18 mouse cellular contexts compared by ENCODE assay signal in the genomic region with DNA sequence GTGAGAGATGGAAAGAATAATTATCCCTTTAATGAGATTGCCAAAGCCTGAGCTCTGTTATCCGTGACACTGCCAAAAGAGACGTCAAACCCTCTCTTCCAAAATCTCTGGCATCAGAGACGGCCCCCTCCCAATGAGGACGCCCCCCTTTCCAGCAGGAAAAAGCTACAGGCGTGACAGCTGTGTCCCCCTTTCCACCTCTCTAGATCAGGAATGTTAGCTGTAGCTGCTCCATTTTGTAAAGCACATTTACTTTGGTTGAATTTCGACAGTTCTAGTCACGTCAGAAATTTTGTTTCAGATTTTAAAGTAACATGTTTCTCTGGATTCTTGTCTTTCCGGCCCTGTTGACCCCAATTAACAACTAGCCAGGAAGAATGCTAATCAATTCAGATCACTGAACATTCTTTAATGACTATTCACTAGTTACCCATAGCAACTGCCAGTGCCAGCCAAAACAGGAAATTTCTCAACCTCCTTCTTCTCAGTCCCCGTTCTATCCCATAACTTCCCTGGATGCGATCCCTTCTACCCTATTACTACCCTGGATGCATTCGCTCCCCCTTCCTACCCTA.
A peak's percentile ranks its signal among the peaks of the same experiment; 100 is the strongest.
DNase-seq lines count a peak whose midpoint lies in the region; ATAC-seq lines count a peak whose summit lies in the region.
"Had no signal": no experiment of that assay in that cellular context is flagged by ENCODE, and none has a peak within 500 bp of the region (broad histone marks: within the 10 kb centered on the region; RNA-seq: fewer than 3 reads in every experiment).

No protein-coding gene starts in this region.

- no peak overlapping the region for H3K9ac ChIP-seq in forebrain, embryonic 14.5 days (ENCODE audit: low read length)
- H3K9ac ChIP-seq in hindbrain, embryonic 16.5 days (ENCODE audit: low read depth, low read length) = no peak overlapping the region
- H3K9ac ChIP-seq: embryonic facial prominence, embryonic 15.5 days; lung, embryonic 15.5 days had no signal

- H3K27ac ChIP-seq in forebrain, embryonic 14.5 days (ENCODE audit: low read depth, low read length) = peak overlapping the region; percentile 33; the same call in 1 of the 2 replicates
- H3K27ac ChIP-seq in hindbrain, embryonic 16.5 days (ENCODE audit: low read depth, low read length) = no peak overlapping the region; the same call in 1 of the 2 replicates
- H3K27ac ChIP-seq: embryonic facial prominence, embryonic 15.5 days; lung, embryonic 15.5 days had no signal

- intact Hi-C loops in left cerebral cortex, postnatal 4 days (cut with DNase I) = no loop called here

- H3K4me2 ChIP-seq in forebrain, embryonic 14.5 days (ENCODE audit: low read length) = peak overlapping the region; percentile 1; the same call in 1 of the 2 replicates
- H3K4me2 ChIP-seq in hindbrain, embryonic 16.5 days (ENCODE audit: low read length) = no peak overlapping the region
- H3K4me2 ChIP-seq: embryonic facial prominence, embryonic 15.5 days; heart, embryonic 11.5 days; lung, embryonic 15.5 days had no signal

- H3K4me3 ChIP-seq in forebrain, embryonic 14.5 days (ENCODE audit: low read depth, low read length) = no peak overlapping the region
- no peak overlapping the region for H3K4me3 ChIP-seq in hindbrain, embryonic 16.5 days (ENCODE audit: low read length)
- H3K4me3 ChIP-seq: embryonic facial prominence, embryonic 15.5 days; lung, embryonic 15.5 days had no signal

- no peaks in the 10 kb centered on the region for H3K9me3 ChIP-seq in forebrain, embryonic 14.5 days (replicated peaks; ENCODE audit: control insufficient read depth, low read length)
- H3K9me3 ChIP-seq in hindbrain, embryonic 16.5 days (ENCODE audit: control insufficient read depth, low read length) = no peaks in the 10 kb centered on the region
- H3K9me3 ChIP-seq: embryonic facial prominence, embryonic 15.5 days; lung, embryonic 15.5 days had no signal

- no peaks in the 10 kb centered on the region for H3K36me3 ChIP-seq in forebrain, embryonic 14.5 days (ENCODE audit: control insufficient read depth, insufficient read depth, low read length)
- no peaks in the 10 kb centered on the region for H3K36me3 ChIP-seq in hindbrain, embryonic 16.5 days (ENCODE audit: control insufficient read depth, insufficient read depth, low read length)
- H3K36me3 ChIP-seq: embryonic facial prominence, embryonic 15.5 days; lung, embryonic 15.5 days had no signal

- peaks cover 20% of the 10 kb centered on the region for H3K4me1 ChIP-seq in forebrain, embryonic 14.5 days (ENCODE audit: control insufficient read depth, insufficient read depth, low read length)
- H3K4me1 ChIP-seq in hindbrain, embryonic 16.5 days (ENCODE audit: control insufficient read depth, insufficient read depth, low read depth, low read length) = peaks cover 4% of the 10 kb centered on the region
- H3K4me1 ChIP-seq: embryonic facial prominence, embryonic 15.5 days had no signal

- no peaks in the 10 kb centered on the region for H3K27me3 ChIP-seq in forebrain, embryonic 14.5 days (replicated peaks; ENCODE audit: control insufficient read depth, insufficient read depth, low read length)
- no peaks in the 10 kb centered on the region for H3K27me3 ChIP-seq in hindbrain, embryonic 16.5 days (replicated peaks; ENCODE audit: control insufficient read depth, insufficient read depth, low read length)
- H3K27me3 ChIP-seq: embryonic facial prominence, embryonic 15.5 days; lung, embryonic 15.5 days had no signal

- peak; percentile 89 for ATAC-seq in forebrain, embryonic 14.5 days
- peak; percentile 83; the same call in 1 of the 2 replicates for ATAC-seq in hindbrain, embryonic 16.5 days

- peak; percentile 8 for DNase-seq in left cerebral cortex, postnatal 4 days
- DNase-seq in left cerebral cortex, adult 18-20 months (ENCODE audit: low spot score in 2 of 2) = no peak
- DNase-seq in forebrain, embryonic 14.5 days (ENCODE audit: low spot score) = peak; percentile 83
- DNase-seq in retina, embryonic 14.5 days (ENCODE audit: low spot score) = peak; percentile 35
- no peak for DNase-seq in lung, postnatal 25 days (ENCODE audit: low spot score)
- DNase-seq in testis, postnatal 10 days (ENCODE audit: low spot score) = no peak
- DNase-seq: adrenal gland, adult 8-10 months; cerebellum, adult 8-10 months; gastrocnemius, postnatal 36 days; heart, postnatal 36 days; kidney, adult 11 months; kidney, postnatal 10 days; spleen, adult 18-20 months; thymus, postnatal 4 days had no signal

- WGBS in forebrain, embryonic 14.5 days = 7% methylated on average over 11 of the region's 11 CpGs
- WGBS in hindbrain, embryonic 16.5 days = 32% methylated on average over 11 of the region's 11 CpGs

Comparison
In these comparisons a context has a peak if more than half of its experiments do, and no peak if none do; other contexts are left out.
1. DNase-seq: peak in left cerebral cortex, postnatal 4 days (single experiment), forebrain, embryonic 14.5 days (single experiment) and retina, embryonic 14.5 days (single experiment); none in left cerebral cortex, adult 18-20 months (0 of 2), lung, postnatal 25 days (single experiment) and testis, postnatal 10 days (single experiment).